Mouse (Mus musculus) forebrain, embryonic 13.5 days (tissue): Measurements from ENCODE around the gene Ncoa3. TPM values are rescaled to one million over a fixed set of nuclear protein-coding genes. Genes with fewer than 3 reads are reported as not detected.

Source experiments
- ATAC-seq: fragments of 200-750 bp; cut with Nextera tagmentation; 2 replicates; pipeline ENCODE4 v1.8.0; 2017
- H3K27ac ChIP-seq: fragments of 300-500 bp; sonication (generic); 2 replicates; pipeline ENCODE4 v1.5.1; 2015; ENCODE audit warnings: inconsistent platforms, mild to moderate bottlenecking, moderate library complexity
- H3K27me3 ChIP-seq: fragments of 300-500 bp; sonication (generic); 2 replicates; pipeline ENCODE4 v1.6.1; 2015; ENCODE audit warnings: mild to moderate bottlenecking, inconsistent platforms
- H3K36me3 ChIP-seq: fragments of 300-500 bp; sonication (generic); 2 replicates; pipeline ENCODE4 v1.6.1; 2015; ENCODE audit warnings: mild to moderate bottlenecking, inconsistent platforms; ENCODE audit not compliant: poor library complexity, severe bottlenecking
- H3K4me1 ChIP-seq: fragments of 300-500 bp; sonication (generic); 2 replicates; pipeline ENCODE4 v1.6.1; 2015; ENCODE audit warnings: inconsistent platforms
- H3K4me2 ChIP-seq: fragments of 300-500 bp; sonication (generic); 2 replicates; pipeline ENCODE4 v1.6.1; 2015; ENCODE audit warnings: inconsistent platforms, mild to moderate bottlenecking, moderate library complexity
- H3K4me3 ChIP-seq: fragments of 300-500 bp; sonication (generic); 2 replicates; pipeline ENCODE4 v1.5.1; 2015; ENCODE audit warnings: mild to moderate bottlenecking, inconsistent platforms
- H3K9ac ChIP-seq: fragments of 300-500 bp; sonication (generic); 2 replicates; pipeline ENCODE4 v1.6.1; 2015; ENCODE audit warnings: mild to moderate bottlenecking, inconsistent platforms
- H3K9me3 ChIP-seq: fragments of 300-500 bp; sonication (generic); replicated peaks from 2 replicates; pipeline ENCODE4 v1.6.1; 2016; ENCODE audit warnings: inconsistent platforms
- WGBS: fragments of 180-500 bp; shearing (Covaris S2); methylation state at CpG from one replicate; pipeline ENCODE4 v1.1.7; 2015; 5-methylcytosine and 5-hydroxymethylcytosine counted together
- polyA plus RNA-seq: library from polyadenylated mRNA; unstranded; fragments of >200 nt; fragmentation: Nextera tagmentation; extraction: Ambion mirVana; gene quantifications from 2 replicates; pipeline ENCODE4 v1.2.1, GENCODE M21; 2015

Gene Ncoa3
- polyA plus RNA-seq, 1 experiment from 2014 or later, result 9.1 TPM

GRCm38 (mm10) chr2:166008558-166009392 is 16.3 kb downstream of the Ncoa3 start:
- H3K4me3 ChIP-seq, result no peak overlapping the region
- 37% methylated on average over 8 of the region's 8 CpGs for WGBS
- no peaks in the 10 kb centered on the region for H3K36me3 ChIP-seq
- no peak for ATAC-seq
- H3K27me3 ChIP-seq, result no peaks in the 10 kb centered on the region
- H3K4me1 ChIP-seq, result peaks cover 27% of the 10 kb centered on the region
- H3K9ac ChIP-seq, result no peak overlapping the region
- H3K9me3 ChIP-seq, result no peaks in the 10 kb centered on the region
- no peak overlapping the region for H3K4me2 ChIP-seq
- H3K27ac ChIP-seq, result peak overlapping the region; percentile 62

DNA sequence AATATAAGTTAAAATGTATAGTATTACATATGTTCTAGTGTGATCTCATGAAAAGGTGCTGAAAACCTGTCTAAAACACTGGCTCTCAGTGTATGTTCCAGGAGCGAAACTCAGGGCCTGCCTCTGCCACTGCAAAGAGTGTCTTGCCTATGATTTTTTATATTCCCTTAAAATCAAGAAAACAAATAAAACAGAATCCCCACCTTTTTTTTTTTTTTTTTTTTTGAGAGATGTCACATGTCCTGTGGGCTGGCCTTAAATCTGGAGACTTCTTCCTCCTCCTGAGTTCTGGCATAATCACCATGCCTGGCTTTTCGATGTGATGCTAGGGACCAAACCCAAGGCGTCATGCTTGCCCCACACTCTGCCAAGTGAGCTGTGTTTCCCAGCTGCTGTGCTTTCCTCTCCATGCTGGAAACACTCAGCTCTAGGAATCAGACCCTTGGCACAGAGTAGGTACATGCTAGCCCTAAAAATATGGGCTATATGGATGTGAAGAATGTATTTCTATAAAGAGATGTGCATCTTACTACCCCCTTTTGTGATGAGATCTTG is 17.0 kb downstream of the Ncoa3 start:
- ATAC-seq, result no peak
- H3K4me3 ChIP-seq, result no peak overlapping the region
- peak overlapping the region; percentile 62 for H3K27ac ChIP-seq
- no peak overlapping the region for H3K4me2 ChIP-seq
- no peaks in the 10 kb centered on the region for H3K36me3 ChIP-seq
- WGBS, result 86% methylated on average over 3 of the region's 3 CpGs
- no peaks in the 10 kb centered on the region for H3K27me3 ChIP-seq
- no peak overlapping the region for H3K9ac ChIP-seq
- peaks cover 27% of the 10 kb centered on the region for H3K4me1 ChIP-seq
- H3K9me3 ChIP-seq, result no peaks in the 10 kb centered on the region

GRCm38 (mm10) chr2:166010321-166010720 is 17.9 kb downstream of the Ncoa3 start:
- WGBS, result 72% methylated on average over 12 of the region's 12 CpGs
- Histone ChIP-seq H3K36me3 (no peaks in the 10 kb centered on the region), H3K27me3 (no peaks in the 10 kb centered on the region), H3K9me3 (no peaks in the 10 kb centered on the region), H3K4me1 (peaks cover 27% of the 10 kb centered on the region), H3K27ac (no peak overlapping the region; the same call in 1 of the 2 replicates), H3K9ac (0 out of 2 replicates have a peak overlapping the region, but pooled peaks have one; percentile 21), H3K4me2 (no peak overlapping the region), H3K4me3 (no peak overlapping the region)
- ATAC-seq, result no peak

GRCm38 (mm10) chr2:166011422-166011821 is 19.0 kb downstream of the Ncoa3 start:
- no peak overlapping the region for H3K4me2 ChIP-seq
- H3K9me3 ChIP-seq, result no peaks in the 10 kb centered on the region
- 87% methylated on average over 3 of the region's 3 CpGs for WGBS
- no peak for ATAC-seq
- H3K4me1 ChIP-seq, result peaks cover 27% of the 10 kb centered on the region
- no peak overlapping the region for H3K4me3 ChIP-seq
- no peak overlapping the region for H3K27ac ChIP-seq
- H3K36me3 ChIP-seq, result no peaks in the 10 kb centered on the region
- H3K9ac ChIP-seq, result no peak overlapping the region
- no peaks in the 10 kb centered on the region for H3K27me3 ChIP-seq

- no peak overlapping the region for H3K4me3 ChIP-seq
- 81% methylated on average over 2 of the region's 2 CpGs for WGBS
- H3K27ac ChIP-seq, result no peak overlapping the region
- H3K36me3 ChIP-seq, result no peaks in the 10 kb centered on the region
- H3K27me3 ChIP-seq, result no peaks in the 10 kb centered on the region
- no peak overlapping the region for H3K4me2 ChIP-seq
- peaks cover 27% of the 10 kb centered on the region for H3K4me1 ChIP-seq
- H3K9ac ChIP-seq, result no peak overlapping the region
- no peak for ATAC-seq
- no peaks in the 10 kb centered on the region for H3K9me3 ChIP-seq
Observed at GRCm38 (mm10) chr2:166012145-166012544, 19.7 kb downstream of the Ncoa3 start.

DNA sequence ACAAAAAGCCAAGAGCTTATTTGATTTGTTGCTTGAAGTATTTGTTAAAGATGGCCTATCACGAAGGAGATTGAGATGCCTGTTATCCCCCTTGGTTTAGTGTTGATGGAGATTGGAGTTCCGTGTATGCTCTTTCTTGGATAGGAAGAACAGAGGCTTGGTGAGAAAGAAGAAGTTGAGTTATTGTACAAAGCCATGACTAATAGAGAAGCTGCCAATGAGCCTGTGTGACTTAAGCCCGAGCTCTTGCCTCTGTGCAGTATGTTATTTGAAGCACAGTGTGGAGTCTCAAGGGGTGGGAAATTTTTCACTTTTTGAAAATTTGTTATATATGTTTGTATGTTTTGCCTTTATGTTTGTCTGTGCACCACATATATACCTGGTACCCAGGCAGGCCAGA is 26.3 kb downstream of the Ncoa3 start:
- H3K27me3 ChIP-seq, result no peaks in the 10 kb centered on the region
- no peaks in the 10 kb centered on the region for H3K36me3 ChIP-seq
- no peak overlapping the region for H3K4me2 ChIP-seq
- H3K9me3 ChIP-seq, result no peaks in the 10 kb centered on the region
- H3K27ac ChIP-seq, result no peak overlapping the region
- peaks cover 26% of the 10 kb centered on the region for H3K4me1 ChIP-seq
- H3K9ac ChIP-seq, result no peak overlapping the region
- H3K4me3 ChIP-seq, result no peak overlapping the region
- no peak for ATAC-seq
- 96% methylated on average over 3 of the region's 3 CpGs for WGBS

DNA sequence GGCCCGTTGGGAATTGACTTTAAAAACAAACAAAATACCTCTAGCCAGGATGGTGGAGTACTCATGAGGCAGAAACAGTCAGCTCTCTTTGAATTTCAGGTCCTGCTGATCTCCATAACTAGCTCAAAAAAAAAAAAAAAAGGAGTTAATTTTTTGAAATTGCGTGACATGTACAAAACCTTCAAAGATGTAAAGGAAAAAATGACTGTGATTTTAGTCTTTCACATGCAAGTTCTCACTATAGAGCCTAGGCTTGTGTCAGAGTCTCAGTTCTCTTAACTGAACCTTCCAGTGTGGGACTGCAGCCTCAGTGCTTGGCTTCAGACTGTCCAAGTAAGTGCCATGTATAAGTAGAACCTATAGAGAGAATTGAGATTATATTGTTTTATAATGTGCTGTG is 27.6 kb downstream of the Ncoa3 start:
- 93% methylated on average over 2 of the region's 2 CpGs for WGBS
- no peak overlapping the region for H3K4me3 ChIP-seq
- H3K4me1 ChIP-seq, result peaks cover 32% of the 10 kb centered on the region
- no peaks in the 10 kb centered on the region for H3K9me3 ChIP-seq
- no peak overlapping the region for H3K4me2 ChIP-seq
- no peaks in the 10 kb centered on the region for H3K27me3 ChIP-seq
- no peak overlapping the region for H3K27ac ChIP-seq
- no peak overlapping the region for H3K9ac ChIP-seq
- no peaks in the 10 kb centered on the region for H3K36me3 ChIP-seq
- ATAC-seq, result no peak

DNA sequence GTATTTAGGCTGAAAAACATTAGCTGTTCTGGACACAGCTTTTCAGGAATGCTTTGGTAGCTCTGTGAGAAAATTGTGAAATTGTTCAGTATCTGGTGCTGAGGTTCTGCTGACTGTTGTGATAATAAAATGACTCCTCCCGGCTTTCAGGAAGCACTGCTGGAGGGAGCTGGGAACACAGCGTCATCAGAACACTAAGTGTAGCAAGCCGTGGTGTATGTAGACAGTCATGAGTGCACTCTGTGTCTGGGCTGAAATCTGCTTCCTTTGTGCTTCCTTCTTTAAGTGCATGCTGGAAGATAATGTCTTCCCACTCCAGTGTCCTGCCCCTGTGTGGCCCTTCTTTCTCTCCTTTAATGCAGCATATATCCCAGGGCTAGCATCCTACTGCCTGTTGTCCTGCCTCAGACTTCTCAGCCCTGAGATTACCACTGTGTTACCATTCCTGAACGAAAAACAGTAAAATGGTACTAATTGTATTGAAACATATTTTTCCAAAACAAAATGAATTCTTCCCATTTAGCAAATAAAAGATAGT is 28.7 kb downstream of the Ncoa3 start:
- Histone ChIP-seq H3K27me3 (no peaks in the 10 kb centered on the region), H3K4me3 (no peak overlapping the region), H3K36me3 (no peaks in the 10 kb centered on the region), H3K27ac (peak overlapping the region; percentile 85), H3K4me1 (peaks cover 32% of the 10 kb centered on the region), H3K9ac (peak overlapping the region; percentile 41; the same call in 1 of the 2 replicates), H3K9me3 (no peaks in the 10 kb centered on the region), H3K4me2 (peak overlapping the region; percentile 13; the same call in 1 of the 2 replicates)
- peak; percentile 72 for ATAC-seq
- WGBS, result 18% methylated on average over 4 of the region's 4 CpGs

DNA sequence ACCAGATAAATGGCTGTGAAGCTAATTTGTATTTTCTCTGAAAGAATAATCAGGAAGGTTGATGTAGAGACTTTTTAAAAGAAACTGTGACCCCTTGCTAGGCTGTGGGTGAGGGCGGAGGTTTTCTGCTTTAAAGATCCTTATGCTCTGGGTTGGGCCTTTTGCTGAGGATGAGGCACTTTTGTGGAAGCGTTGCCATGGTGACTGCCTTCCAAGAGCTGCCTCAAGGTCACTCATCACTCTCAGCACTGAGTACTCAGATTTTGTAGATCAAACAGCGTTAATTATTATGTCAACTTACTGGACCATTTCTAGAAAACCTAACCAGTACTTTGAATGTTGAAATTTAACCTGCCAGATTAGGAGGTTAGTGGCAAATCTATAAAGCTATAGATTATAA is 29.2 kb downstream of the Ncoa3 start:
- Histone ChIP-seq H3K36me3 (no peaks in the 10 kb centered on the region), H3K4me1 (peaks cover 32% of the 10 kb centered on the region), H3K4me3 (no peak overlapping the region), H3K4me2 (no peak overlapping the region), H3K27me3 (no peaks in the 10 kb centered on the region), H3K9ac (no peak overlapping the region), H3K27ac (peak overlapping the region; percentile 85), H3K9me3 (no peaks in the 10 kb centered on the region)
- peak; percentile 77 for ATAC-seq
- WGBS, result 19% methylated on average over 3 of the region's 3 CpGs

DNA sequence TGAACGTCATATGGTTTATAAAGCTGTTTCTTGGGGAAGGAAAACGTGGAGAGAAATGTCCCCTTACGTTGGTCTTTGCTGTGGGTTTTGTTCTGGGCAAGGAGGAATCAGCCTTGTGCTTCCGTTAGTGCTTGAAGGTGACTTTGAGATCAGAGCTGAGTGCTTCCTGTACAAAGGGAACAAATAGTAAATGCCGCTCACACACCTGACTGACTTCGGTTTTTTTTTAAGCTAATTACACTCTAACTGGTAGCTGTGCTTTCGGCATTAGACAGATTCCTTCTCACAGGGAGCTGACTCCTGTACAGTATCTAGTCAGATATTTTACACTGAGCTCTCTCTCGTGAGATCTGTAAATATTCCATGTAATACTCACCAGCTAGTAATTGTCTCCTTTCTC is 29.9 kb downstream of the Ncoa3 start:
- WGBS, result 33% methylated on average over 8 of the region's 8 CpGs
- ATAC-seq, result 0 out of 2 replicates have a peak, but pooled peaks have one; percentile 27
- H3K27ac ChIP-seq, result peak overlapping the region; percentile 85
- H3K27me3 ChIP-seq, result no peaks in the 10 kb centered on the region
- no peaks in the 10 kb centered on the region for H3K9me3 ChIP-seq
- H3K9ac ChIP-seq, result no peak overlapping the region
- no peak overlapping the region for H3K4me2 ChIP-seq
- no peak overlapping the region for H3K4me3 ChIP-seq
- peaks cover 32% of the 10 kb centered on the region for H3K4me1 ChIP-seq
- no peaks in the 10 kb centered on the region for H3K36me3 ChIP-seq

GRCm38 (mm10) chr2:166024079-166024478 is 31.6 kb downstream of the Ncoa3 start:
- H3K4me2 ChIP-seq, result no peak overlapping the region
- H3K9ac ChIP-seq, result no peak overlapping the region
- H3K27me3 ChIP-seq, result no peaks in the 10 kb centered on the region
- no peak for ATAC-seq
- H3K9me3 ChIP-seq, result no peaks in the 10 kb centered on the region
- H3K27ac ChIP-seq, result no peak overlapping the region
- no peaks in the 10 kb centered on the region for H3K36me3 ChIP-seq
- H3K4me1 ChIP-seq, result peaks cover 34% of the 10 kb centered on the region
- WGBS, result 91% methylated on average over 3 of the region's 3 CpGs
- no peak overlapping the region for H3K4me3 ChIP-seq

DNA sequence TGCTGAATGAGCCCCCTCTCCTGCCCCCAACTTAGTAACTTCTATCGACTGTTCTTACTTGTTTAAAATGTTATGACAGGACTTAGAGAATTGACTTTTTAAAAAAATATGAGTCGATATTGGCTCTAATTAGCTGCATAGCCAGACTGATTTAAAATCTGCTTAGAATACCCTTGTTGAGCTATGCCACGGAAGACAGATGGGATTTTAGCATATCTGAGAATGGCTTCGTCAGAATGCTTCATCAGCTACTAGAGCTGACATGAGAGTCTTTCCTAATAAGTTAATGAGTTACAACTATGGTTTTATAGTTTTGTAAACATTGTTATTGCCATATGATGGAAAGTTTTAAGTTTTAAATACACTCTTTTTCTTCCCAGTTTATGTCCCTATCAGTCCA is 32.2 kb downstream of the Ncoa3 start:
- Histone ChIP-seq H3K4me3 (no peak overlapping the region), H3K4me2 (no peak overlapping the region), H3K9ac (no peak overlapping the region), H3K27me3 (no peaks in the 10 kb centered on the region), H3K4me1 (peaks cover 38% of the 10 kb centered on the region), H3K9me3 (no peaks in the 10 kb centered on the region), H3K27ac (no peak overlapping the region), H3K36me3 (no peaks in the 10 kb centered on the region)
- ATAC-seq, result no peak
- 62% methylated on average over 4 of the region's 4 CpGs for WGBS
